Mouse (Mus musculus) cortical plate, adult 2 months (tissue): Measurements from ENCODE around the gene Sec24a. TPM values are rescaled to one million over a fixed set of nuclear protein-coding genes. Genes with fewer than 3 reads are reported as not detected.
A peak's percentile ranks its signal among the peaks of the same experiment; 100 is the strongest.
"Not testable (repeated sequence)": the region's sequence is repeated elsewhere in the genome, so short reads cannot be mapped to it uniquely, and the experiment has no call there.

Experiments
- H3K27ac ChIP-seq: fragments of 200-500 bp; 2 replicates; pipeline ENCODE4 v1.5.1; 2012; ENCODE audit warnings: low read length, control low read depth, inconsistent platforms; ENCODE audit not compliant: insufficient read depth
- H3K4me1 ChIP-seq: fragments of 200-500 bp; 2 replicates; pipeline ENCODE4 v1.6.1; 2011; ENCODE audit warnings: low read length; ENCODE audit not compliant: control insufficient read depth, insufficient read depth
- H3K4me3 ChIP-seq: fragments of 200-500 bp; 2 replicates; pipeline ENCODE4 v1.5.1; 2011; ENCODE audit warnings: mild to moderate bottlenecking, low read length, control low read depth; ENCODE audit not compliant: insufficient read depth
- CTCF ChIP-seq: fragments of 200-500 bp; IDR thresholded peaks from 2 replicates; pipeline ENCODE4 v1.5.1; 2011; ENCODE audit warnings: mild to moderate bottlenecking, control low read depth, low read length; ENCODE audit not compliant: insufficient read depth; ENCODE audit errors: extremely low read depth
- POLR2A ChIP-seq: fragments of 200-500 bp; IDR thresholded peaks from 2 replicates; pipeline ENCODE4 v1.6.1; 2011; ENCODE audit warnings: mild to moderate bottlenecking, low read length, control low read depth; ENCODE audit not compliant: insufficient read depth; ENCODE audit errors: extremely low read depth
- polyA plus RNA-seq: library from polyadenylated mRNA; depleted of rRNA; stranded (reverse); fragments of >200 nt; gene quantifications from 2 replicates; pipeline ENCODE4 v1.2.3, GENCODE M21; 2012

Sec24a gene
- polyA plus RNA-seq, 1 experiment = 9.4 TPM

- Histone ChIP-seq H3K4me1 (no peaks in the 10 kb centered on the region), H3K27ac (no peak overlapping the region), H3K4me3 (no peak overlapping the region)
- TF ChIP-seq CTCF (no peak), POLR2A (no peak)
Measured at GRCm38 (mm10) chr11:51694984-51695383, 68.5 kb downstream of the Sec24a start.

GRCm38 (mm10) chr11:51690597-51690996 lies 72.8 kb downstream of the Sec24a start:
- H3K4me3 ChIP-seq, H3K4me1 ChIP-seq, H3K27ac ChIP-seq: not testable (repeated sequence)

- no peak for TF ChIP-seq CTCF
- TF ChIP-seq POLR2A = no peak
- Histone ChIP-seq H3K27ac (0 out of 2 replicates have a peak overlapping the region, but pooled peaks have one; percentile 24), H3K4me3 (peak overlapping the region; percentile 77), H3K4me1 (peaks cover 2% of the 10 kb centered on the region; the same call in 1 of the 2 replicates)
Measured at GRCm38 (mm10) chr11:51689343-51689742, 74.1 kb downstream of the Sec24a start.

GRCm38 (mm10) chr11:51688330-51689328 lies 74.8 kb downstream of the Sec24a start, which contains the start of gene 0610009B22Rik:
Gene 0610009B22Rik, minus strand, starts transcription at chr11:51688874.
- peaks cover 2% of the 10 kb centered on the region; the same call in 1 of the 2 replicates for H3K4me1 ChIP-seq
- peak within 1 kb of the TSS; percentile 100 for H3K27ac ChIP-seq
- TF ChIP-seq POLR2A (peak; percentile 94), CTCF (no peak)
- peak within 1 kb of the TSS; percentile 77 for H3K4me3 ChIP-seq

- Histone ChIP-seq H3K27ac (no peak overlapping the region), H3K4me1 (no peaks in the 10 kb centered on the region), H3K4me3 (no peak overlapping the region)
- no peak for TF ChIP-seq POLR2A
Measured at GRCm38 (mm10) chr11:51681976-51682374, 81.5 kb downstream of the Sec24a start.

GRCm38 (mm10) chr11:51681324-51681975 lies 82.0 kb downstream of the Sec24a start:
- no peak overlapping the region for H3K27ac ChIP-seq
- H3K4me1 ChIP-seq = no peaks in the 10 kb centered on the region
- no peak overlapping the region for H3K4me3 ChIP-seq
- peak; percentile 97 for TF ChIP-seq CTCF
- no peak for TF ChIP-seq POLR2A

GRCm38 (mm10) chr11:51679466-51679865 lies 84.0 kb downstream of the Sec24a start:
- H3K27ac ChIP-seq = no peak overlapping the region
- no peak overlapping the region for H3K4me3 ChIP-seq
- no peak for TF ChIP-seq CTCF
- no peak for TF ChIP-seq POLR2A
- no peaks in the 10 kb centered on the region for H3K4me1 ChIP-seq

GRCm38 (mm10) chr11:51677737-51678418 lies 85.6 kb downstream of the Sec24a start:
- Histone ChIP-seq H3K4me1 (no peaks in the 10 kb centered on the region), H3K27ac (no peak overlapping the region)
- TF ChIP-seq CTCF = no peak
- TF ChIP-seq POLR2A = no peak

GRCm38 (mm10) chr11:51675386-51675785 lies 88.0 kb downstream of the Sec24a start:
- no peak overlapping the region for H3K27ac ChIP-seq
- no peaks in the 10 kb centered on the region for H3K4me1 ChIP-seq
- TF ChIP-seq POLR2A (no peak), CTCF (no peak)
- H3K4me3 ChIP-seq = no peak overlapping the region

More at GRCm38 (mm10) chr11:51677737-51678418, 85.6 kb downstream of the Sec24a start:
- no peak overlapping the region for H3K4me3 ChIP-seq

GRCm38 (mm10) chr11:51673291-51673690 lies 90.1 kb downstream of the Sec24a start:
- TF ChIP-seq CTCF (no peak), POLR2A (no peak)
- Histone ChIP-seq H3K4me3 (no peak overlapping the region), H3K4me1 (no peaks in the 10 kb centered on the region), H3K27ac (no peak overlapping the region)
